Mouse (Mus musculus) megakaryocyte, embryonic 14.5 days (primary cell): ENCODE results near the gene Ccl9.

ENCODE experiments used
- FLI1 ChIP-seq: IDR thresholded peaks from 2 replicates; pipeline ENCODE4 v1.6.1; 2012; ENCODE audit warnings: low read length, inconsistent platforms, mixed read lengths
- GATA1 ChIP-seq: IDR thresholded peaks from 3 replicates; pipeline ENCODE4 v1.6.1; 2012; ENCODE audit warnings: mixed read lengths, low read length, inconsistent platforms, borderline replicate concordance

- TF ChIP-seq GATA1 (no peak), FLI1 (no peak)
Observed at GRCm38 (mm10) chr11:83562311-83562887, 16.0 kb downstream of the Ccl9 start.
